Mouse (Mus musculus) embryo, embryonic 10.5 days (tissue): ENCODE results near the gene Commd2.
A peak's percentile ranks its signal among the peaks of the same experiment; 100 is the strongest.

Source experiments
- DNase-seq: peaks from one replicate; pipeline ENCODE4 v3.0.0-alpha.2; 2015; ENCODE audit warnings: low spot score

The Commd2 gene

DNA sequence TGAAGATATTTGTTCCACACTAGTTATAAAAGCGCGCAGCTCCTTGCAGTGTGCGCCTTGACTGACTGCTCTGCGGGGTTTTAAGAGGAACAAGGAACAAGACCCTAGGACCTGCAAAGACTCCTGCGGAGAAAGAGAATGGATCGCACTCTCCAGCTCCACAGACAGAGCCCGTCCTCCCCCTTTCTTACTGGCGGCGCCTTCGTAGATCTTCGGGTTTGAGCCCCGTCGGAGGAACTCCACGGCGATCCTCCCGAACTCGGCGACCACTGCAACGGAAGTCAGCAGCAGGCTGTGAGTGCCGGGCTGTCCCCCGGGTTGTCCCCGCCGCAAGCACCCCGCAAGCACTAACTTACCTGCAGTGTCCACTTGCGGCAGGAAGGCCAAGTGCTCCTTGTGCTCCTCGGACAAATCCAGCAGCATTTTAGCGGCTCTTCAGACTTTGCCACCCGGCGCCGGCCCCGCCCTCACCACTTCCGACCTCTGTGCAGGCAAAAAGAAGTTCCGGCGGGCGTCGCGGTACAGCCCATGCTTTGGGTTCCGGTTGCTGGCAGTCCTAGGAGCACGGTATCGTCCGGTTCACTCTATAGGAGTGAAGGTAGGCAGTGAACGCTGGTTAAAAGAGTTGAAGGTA, at the start of gene Commd2:
Commd2 (minus strand) TSS at position 485 of the 634 bp plus-strand sequence.
- peak; percentile 93 for DNase-seq

DNA sequence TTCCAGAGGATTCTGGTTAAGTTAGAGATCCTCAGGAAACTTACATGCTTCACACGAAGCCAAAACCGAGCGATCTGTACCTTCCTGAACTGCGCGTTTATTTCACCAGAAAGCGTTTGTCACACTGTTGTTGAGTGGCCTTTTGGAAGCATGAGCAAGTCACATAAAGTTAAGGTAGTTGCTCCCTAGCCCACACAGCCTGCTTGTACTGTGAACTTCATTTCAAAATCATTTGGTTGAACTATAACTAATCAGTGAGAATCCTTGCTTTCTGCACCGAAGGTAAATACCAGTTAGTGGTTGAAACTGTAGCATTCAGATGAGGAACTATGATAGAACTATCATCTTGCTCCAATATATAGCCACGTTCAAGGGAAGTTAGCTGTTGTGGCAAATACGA, 45.3 kb upstream of the Commd2 start:
- DNase-seq, result no peak

DNA sequence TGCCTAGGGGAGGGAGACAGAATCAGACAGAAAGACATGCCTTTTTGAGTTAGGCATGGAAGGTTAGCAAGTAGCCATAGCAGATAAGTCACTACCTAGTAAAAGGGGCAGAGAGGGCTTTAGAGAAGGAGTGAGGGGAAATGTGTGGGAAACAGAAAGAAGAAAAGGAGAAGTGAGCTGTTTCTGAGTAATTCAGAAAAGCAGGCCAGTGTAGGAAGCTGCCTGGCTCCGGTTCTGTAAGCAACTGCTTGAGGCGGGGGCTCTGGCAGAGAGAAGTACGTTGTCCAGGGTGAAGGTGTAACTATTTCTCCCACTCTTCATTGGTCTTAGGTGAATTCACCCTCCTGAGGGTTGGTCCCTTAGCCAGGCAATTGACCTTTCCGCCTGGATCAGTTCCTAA, 44.7 kb upstream of the Commd2 start:
- no peak for DNase-seq

DNA sequence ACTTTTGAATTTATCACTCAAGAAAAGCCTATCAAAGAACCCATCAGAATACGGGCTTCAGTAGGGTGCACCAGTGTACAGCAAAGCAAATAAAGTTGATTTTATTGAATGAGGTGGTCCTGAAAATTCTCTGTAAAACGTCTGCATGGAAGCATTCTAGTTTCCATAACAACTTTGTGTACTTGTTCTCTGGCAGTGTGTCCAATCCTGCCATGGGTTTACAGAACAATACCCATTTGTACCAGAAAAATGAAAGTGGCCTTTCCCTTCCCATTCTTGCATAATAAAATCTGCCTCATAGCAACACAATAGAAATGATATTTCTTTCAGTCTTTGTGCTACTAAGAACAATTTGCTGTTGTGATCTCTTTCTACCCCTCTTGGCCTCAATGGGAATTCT, 41.2 kb upstream of the Commd2 start, which contains the start of gene Ankub1:
Ankub1 (minus strand) TSS at position 81 of the 400 bp plus-strand sequence.
- DNase-seq, result no peak

DNA sequence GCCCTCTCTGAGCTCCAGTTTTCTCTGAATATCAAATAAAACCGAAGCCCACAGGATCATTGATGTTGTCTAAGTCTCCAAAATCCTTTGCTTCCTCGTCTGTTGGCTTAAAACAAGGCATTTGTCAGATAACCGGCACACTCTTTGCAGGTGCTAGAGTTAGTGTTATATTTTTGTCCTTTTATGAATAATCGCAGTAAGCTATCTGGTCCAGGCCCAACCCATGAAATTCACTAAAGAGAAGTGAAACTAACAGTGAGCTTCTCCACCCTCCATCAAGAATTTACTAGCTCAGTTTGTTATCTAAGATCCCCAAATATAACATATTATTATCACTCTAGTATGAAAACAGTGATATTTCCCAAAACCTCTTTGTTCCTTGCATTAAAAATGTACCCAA, 40.3 kb upstream of the Commd2 start:
- no peak for DNase-seq

DNA sequence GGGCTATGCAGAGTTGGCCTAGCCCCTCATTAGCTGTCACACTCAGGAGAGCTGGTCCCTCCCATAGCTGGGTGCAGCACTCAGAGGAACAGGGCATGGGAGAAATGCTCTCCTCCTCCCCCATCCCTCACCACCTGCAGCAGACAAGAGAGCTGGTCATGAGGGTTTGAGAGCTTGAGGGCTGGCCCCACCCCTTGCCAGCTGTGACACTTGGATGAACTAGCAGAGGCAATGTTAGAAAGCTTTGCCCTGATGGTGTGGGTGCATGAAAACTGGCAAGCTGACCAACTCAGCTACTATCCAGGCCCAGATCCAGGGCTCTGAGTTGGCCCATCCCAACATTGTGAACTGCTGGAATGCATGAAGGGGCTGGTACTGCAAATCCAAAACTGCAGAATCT, 26.3 kb upstream of the Commd2 start:
- DNase-seq, result no peak

DNA sequence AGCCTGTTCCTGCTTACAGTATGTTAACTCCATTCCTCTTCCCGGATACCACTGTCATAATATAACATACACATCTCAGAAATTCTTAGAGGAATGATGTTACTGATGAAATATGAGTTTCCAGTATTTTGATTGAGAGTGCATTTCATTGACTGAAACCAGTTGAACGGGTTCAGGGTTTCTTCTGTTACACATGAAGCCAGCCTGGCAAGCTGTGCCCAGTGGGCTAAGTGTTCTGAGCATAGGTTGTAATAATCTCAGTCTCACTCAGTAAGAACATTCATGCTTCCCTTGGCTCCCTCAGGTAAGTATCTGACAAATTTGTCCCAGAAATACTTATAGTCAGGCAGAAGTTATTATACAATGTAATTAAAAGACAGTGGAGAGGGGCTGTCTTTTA, 22.6 kb upstream of the Commd2 start:
- DNase-seq, result no peak

DNA sequence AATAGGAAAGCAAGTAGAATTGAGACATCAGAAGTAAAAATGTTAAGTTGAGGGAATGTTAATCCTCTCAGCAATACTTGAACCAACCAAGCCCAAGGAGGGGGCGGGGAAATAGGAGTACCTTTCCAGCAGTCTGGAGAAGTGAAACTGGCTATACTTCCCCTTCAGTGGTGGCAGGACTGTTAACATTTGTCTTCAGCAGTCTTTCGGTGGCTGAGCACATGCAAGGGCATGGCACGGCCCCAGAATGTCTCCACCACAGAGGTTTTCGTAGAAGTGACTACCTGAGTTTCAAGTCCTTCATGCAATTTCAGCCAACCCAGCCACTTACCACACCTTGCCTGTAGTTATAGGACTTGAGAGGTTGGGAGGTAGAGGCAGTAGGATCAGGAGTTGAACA, 22.1 kb upstream of the Commd2 start:
- DNase-seq, result no peak

DNA sequence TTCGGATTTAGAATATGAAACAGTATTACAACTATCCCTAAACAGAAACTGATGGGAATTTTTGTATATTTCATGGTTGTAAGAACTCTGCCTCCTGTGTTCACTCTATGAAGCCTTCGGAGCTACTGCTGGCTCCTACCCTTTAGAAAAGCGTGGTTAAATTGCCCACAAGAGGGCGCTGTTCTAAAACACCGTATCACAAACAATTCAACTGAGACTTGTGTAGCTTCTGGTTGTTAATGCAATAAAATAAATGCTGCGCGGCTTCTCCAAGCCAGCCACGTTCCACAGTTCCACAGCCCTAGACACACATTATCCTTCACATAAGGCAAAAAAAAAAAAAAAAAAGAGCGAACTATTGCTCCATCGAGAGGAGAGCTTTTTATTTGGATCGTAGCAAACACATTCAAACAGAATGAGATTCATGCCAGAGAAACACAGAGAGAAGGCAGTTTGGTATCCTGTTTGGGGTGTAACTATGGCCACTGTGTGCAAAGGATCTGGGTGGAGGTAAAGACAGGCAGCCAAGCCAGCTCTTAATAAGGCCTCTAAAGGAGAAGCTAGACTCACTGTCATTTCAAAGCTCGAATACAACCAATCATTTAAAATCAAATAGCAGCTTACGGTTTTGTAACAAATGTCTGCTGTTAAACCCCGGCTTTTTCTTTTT, 15.7 kb upstream of the Commd2 start:
- DNase-seq, result peak; percentile 90

DNA sequence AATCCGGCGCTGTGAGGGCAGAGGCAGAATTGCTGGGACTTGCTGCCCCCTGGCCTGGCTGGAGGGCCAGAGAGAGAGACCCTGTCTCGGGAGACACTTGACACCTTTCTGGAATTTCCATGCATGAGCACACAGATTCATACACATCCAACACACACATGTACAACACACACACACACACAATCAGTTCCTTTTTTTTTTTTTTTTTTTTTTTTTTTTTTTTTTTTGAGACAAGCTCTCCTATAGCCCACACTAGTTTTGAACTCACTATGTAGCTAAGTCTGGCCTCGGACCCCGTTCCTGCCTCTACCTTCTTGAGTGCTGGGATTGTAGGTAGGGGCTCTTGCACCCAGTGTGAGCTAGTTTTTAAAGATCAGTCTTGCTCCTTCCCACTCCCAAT, 14.4 kb upstream of the Commd2 start:
- no peak for DNase-seq

DNA sequence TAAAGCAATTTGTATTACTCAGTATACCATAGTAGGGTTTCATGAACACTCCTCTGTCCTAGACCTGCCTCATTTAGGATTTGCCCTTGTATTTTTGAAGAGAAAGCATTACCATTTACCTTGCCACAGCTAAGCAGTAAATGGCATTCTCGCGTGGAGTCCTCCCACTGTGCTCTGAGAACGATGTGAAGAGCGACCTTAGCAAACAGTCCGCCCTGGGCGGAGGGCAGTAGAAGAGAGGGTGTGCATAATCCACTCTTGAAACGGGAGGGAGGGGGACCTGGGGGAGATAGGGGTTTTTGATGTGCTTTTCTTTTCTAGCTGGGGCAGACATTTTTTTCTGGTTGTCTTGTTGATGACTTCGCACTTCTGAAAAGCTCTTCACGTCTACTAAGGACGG, 13.2 kb upstream of the Commd2 start:
- DNase-seq, result no peak

DNA sequence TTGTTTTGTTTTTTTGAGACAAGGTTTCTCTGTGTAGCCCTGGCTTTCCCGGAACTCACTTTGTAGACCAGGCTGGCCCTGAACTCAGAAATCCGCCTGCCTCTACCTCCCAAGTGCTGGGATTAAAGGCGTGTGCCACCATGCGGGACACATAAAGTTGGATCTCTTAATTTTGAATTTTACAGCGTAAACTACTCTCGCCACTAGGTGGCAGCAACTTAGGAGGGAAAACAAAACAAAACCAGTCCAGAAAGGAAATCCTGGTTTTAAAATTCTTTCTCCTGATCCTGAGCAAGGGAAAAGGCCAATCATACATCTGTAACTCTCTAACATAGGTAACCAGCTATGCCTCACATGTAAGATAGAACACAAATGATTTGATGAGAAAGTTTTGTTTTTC, 12.2 kb upstream of the Commd2 start:
- DNase-seq, result peak; percentile 85

DNA sequence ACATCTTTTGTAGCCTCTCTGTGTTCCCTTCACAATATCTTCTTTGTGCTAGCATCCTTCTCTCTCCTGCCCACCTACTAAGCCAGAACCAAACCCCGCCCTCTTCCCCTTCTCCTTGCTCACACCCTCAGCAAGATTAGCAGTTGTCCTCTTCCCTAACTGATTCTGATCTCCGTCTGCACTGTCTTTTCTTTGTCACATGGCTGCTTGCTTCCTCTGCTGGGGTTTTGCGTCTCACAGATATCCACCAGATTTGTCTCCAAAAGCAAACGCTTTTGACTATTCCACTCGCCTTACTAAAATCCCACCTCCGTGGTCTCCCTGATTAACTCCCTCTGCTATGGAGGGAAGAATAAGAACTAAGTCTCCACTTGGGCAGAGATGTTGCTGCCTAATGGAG, 7.1 kb upstream of the Commd2 start:
- no peak for DNase-seq

DNA sequence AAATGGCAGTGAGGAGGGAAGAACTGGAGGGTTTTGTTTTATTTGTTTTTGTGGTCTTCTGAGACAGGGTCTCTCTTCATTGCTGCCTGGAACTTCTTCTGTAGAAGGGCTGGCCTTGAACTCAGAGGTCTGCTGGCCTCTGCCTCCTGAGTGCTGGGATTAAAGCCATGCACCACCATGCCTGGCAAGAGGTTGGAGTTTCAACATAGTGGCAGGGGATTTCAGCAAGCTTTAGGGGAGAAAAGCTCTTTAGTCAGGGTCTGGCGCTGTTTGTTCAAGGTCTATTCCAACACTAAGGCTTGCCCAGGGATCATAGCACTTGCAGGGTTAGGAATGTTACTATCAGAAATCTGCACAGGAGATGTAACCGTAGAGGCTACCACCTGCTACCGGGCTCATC, 2.1 kb upstream of the Commd2 start:
- no peak for DNase-seq

DNA sequence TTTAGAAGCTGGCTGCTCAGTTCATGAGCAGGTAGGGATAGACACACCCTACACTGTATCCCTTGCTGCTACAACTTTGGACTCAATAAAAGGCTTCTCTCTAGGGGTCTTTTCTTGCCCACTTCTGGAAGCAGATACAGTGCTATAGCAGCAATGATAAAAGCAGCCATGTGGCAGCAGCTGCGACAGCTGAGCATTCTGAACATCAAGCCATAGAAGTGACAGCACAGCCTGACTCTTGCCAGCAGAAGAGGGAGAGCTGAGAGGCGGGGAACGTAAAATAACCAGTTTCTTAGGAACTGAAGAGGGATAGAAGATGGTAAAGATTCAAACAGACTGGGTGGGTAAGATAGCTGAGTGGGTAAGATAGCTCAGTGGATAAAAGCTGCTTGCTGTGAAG, 970 bp upstream of the Commd2 start:
- no peak for DNase-seq

DNA sequence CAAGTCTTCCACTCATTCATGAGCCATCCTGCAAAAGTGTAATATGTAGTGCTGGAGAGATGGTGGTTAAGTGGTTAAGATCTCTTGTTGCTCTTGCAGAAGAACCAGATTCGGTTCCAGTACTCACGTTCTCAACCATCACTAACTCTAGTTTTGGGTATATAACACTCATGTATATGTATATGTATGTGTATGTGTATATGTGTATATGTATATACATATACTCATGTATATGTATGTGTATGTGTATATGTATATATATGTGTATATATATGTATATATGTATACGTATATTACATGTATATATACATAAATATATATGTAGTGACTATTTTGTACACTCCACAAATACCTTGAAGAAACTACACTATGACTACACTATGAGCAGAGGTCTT, 347 bp upstream of the Commd2 start:
- DNase-seq, result no peak

DNA sequence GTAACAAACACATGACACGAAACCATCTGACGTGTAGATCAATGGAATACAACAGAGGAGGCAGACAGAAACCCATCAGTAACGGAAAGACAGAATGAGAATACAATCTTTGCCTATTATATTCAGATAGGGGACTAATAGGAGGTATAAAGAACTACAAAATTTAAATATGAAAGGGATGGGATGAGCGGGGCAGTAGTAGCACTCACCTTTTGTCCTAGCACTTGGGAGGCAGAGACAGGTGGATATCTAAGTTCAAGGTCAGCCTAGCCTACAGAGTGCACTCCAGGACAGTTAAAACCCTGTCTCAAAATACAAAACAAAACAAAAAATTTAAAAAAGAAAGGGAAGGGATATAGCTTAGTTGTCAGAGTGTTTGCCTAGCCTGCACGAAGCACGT, 8.3 kb downstream of the Commd2 start:
- DNase-seq, result no peak

DNA sequence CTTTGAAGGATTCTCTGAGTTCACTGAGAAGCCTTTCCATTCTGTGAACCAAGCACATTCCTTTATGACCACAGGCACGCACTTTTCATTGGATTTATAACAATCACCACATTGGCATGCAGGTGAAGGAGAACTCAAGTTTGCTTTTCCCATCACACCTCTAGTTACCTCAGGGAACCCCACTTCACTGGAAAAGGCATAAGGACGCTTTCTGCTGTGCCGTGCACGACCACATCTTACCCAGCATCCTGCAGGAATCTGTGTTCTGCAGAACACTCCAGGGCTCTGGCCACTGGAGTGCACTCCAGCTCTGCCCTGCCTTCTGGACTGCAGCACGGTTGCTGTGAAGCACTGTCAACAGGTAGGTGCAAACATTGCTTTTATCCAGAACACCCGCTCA, 13.9 kb downstream of the Commd2 start:
- DNase-seq, result no peak

DNA sequence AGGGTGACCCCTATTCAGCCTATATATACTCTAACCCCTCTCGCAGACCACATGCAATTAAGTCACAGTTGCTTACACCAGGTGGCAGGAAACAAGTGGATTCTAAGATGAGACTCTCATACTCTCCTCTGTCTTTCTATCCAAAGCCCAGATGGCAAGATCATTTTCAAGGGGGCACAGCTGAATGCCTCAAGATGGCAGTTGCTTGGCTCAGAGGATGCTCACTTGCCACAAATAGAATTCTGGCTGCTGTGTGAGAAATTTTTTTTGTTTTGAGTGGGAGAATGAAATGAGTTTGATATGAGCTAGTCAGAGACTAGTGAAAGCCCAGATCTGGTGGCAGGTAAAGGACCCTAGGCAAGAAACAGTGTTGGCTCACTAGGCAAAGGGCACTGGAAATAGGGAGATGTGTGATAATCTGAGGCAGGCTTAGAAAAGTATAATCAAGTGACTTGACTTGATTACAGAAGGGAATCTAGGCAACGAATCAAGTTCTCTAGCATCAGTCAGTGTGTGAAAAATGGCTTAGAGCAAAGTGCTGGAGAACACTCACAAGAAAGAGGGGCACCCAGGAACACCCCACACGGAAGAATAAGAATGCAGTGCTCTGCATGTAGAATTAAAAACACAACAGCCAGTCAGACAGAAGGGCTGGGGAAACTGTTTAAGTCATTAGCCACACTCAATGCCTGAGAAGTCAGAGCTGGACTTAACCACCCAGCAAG, 16.6 kb downstream of the Commd2 start:
- no peak for DNase-seq

DNA sequence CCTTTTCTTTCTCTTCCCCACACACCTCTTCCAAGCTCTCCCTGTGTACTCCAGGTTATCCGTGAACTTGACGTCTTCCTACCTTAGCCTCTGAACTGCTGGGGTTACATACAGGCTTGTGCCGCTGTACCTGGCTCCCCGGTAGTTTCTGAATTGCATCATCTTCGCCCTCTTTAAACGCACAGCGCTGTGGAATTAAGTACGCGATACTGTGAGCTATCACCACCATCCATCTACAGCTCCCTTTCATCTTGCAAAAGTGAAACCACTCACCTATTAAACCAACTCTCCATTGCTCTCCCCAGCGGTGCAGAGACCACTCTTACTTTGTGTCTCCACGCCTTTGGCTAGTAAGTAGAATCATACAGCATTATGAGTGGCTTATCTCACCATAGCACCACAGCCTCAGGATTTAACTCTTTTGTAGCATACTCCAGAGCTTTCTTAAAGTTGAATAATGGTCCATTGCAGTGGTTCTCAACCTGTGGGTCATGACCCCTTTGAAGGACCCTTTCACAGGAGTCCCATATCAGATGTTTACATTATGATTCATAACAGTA, 24.5 kb downstream of the Commd2 start:
- no peak for DNase-seq

DNA sequence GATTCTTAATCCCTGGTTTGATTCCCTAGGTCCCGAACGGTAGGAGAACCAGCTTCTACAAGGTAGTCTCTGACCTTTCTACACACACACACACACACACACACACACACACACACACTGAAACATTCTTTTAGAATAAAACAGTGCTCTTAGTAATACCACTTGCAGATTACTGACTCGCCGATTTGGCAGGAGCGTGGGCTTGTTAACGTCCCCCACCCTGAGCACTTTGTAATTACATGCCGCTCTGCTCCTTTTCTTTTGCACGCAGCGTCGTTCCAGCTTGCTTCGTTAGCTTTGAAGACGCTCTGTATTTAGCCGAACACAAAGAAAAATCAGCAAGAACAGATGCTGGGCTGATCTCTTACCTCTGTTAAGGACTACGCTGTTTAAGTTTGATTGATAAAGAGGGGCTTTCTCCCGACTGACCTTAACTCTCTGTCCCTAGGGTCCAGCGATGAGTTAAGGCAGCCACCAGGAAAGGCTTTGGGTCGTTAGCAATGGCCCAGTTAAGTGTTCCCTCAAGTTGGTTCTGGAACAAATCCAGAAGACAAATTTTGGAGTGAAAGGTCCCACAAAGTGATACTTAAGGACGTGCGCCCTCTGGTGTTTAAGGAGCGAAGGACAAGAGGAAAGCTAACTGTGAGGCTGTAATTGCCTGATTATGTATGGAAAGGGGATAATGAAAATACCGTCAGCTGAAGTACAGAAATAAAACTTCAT, 26.1 kb downstream of the Commd2 start:
- DNase-seq, result peak; percentile 94

DNA sequence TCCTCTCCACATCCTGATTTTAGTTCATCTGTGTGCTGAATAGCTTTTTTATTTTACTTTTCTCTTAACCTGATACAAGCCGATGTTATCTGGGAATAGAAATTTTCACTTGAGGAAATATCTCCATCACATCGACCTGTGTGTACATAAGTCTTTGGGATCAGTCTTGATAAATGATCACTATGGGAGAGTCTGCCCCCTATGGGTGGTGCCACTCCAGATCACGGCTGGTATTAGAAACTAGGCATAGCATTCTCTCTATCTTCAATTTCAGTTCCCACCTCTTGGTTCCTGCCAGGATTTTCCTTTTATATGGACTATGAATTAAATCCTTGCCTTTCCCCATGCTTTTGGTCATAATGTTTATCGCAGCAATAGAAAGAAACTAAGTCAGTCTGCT, 31.8 kb downstream of the Commd2 start:
- peak; percentile 13 for DNase-seq
